Mouse (Mus musculus) MEL (cell line): ENCODE results near the gene Ihh. TPM values are rescaled to one million over a fixed set of nuclear protein-coding genes. Genes with fewer than 3 reads are reported as not detected.

Experiments used
- DNase-seq: peaks from one replicate; pipeline ENCODE4 v3.0.0; 2011; ENCODE audit warnings: low read depth, low spot score
- H3K27ac ChIP-seq: 2 replicates; pipeline ENCODE4 v1.5.1; 2012; ENCODE audit warnings: low read depth, mild to moderate bottlenecking, control low read depth, low read length, moderate library complexity; ENCODE audit not compliant: control insufficient read depth
- H3K27me3 ChIP-seq, 2 experiments: fragments of 150-350 bp in 1 of 2; sonication (generic) in 1 of 2; 2 replicates each; pipeline ENCODE4 v1.6.1; 2012; ENCODE audit warnings: low read length in 2 of 2, mild to moderate bottlenecking in 2 of 2, improper control_type of control experiment in 1 of 2, moderate library complexity in 1 of 2; ENCODE audit not compliant: insufficient read depth in 2 of 2, control insufficient read depth in 1 of 2
- H3K36me3 ChIP-seq, 2 experiments: 2 replicates each; pipeline ENCODE4 v1.6.1; 2012 to 2014; ENCODE audit warnings: low read length in 2 of 2, improper control_type of control experiment in 1 of 2, inconsistent platforms in 1 of 2, mild to moderate bottlenecking in 1 of 2; ENCODE audit not compliant: insufficient read depth in 2 of 2, control insufficient read depth in 1 of 2
- H3K4me1 ChIP-seq, 2 experiments: fragments of 150-350 bp in 1 of 2; sonication (generic) in 1 of 2; 2 replicates each; pipeline ENCODE4 v1.6.1; 2012; ENCODE audit warnings: low read length in 2 of 2, improper control_type of control experiment in 1 of 2, mild to moderate bottlenecking in 1 of 2; ENCODE audit not compliant: insufficient read depth in 2 of 2, control insufficient read depth in 1 of 2
- H3K4me3 ChIP-seq, 2 experiments: fragments of 150-350 bp in 1 of 2; sonication (generic) in 1 of 2; 2 replicates each; pipeline ENCODE4 v1.5.1; 2012; ENCODE audit warnings: low read depth in 2 of 2, low read length in 2 of 2, mild to moderate bottlenecking in 2 of 2, moderate library complexity in 2 of 2, control low read depth in 1 of 2, improper control_type of control experiment in 1 of 2; ENCODE audit not compliant: control insufficient read depth in 1 of 2, insufficient read depth in 1 of 2
- H3K79me2 ChIP-seq: 2 replicates; pipeline ENCODE4 v1.6.1; 2012; ENCODE audit warnings: mild to moderate bottlenecking, low read length, moderate library complexity; ENCODE audit not compliant: control insufficient read depth, poor library complexity, insufficient read depth
- H3K9ac ChIP-seq: 2 replicates; pipeline ENCODE4 v1.6.1; 2012; ENCODE audit warnings: low read depth, mild to moderate bottlenecking, control low read depth, low read length, moderate library complexity; ENCODE audit not compliant: control insufficient read depth, poor library complexity, severe bottlenecking
- H3K9me3 ChIP-seq: fragments of 150-350 bp; sonication (generic); replicated peaks from 2 replicates; pipeline ENCODE4 v1.6.1; 2012; ENCODE audit warnings: mild to moderate bottlenecking, low read length, improper control_type of control experiment, moderate library complexity; ENCODE audit not compliant: insufficient read depth
- CHD2 ChIP-seq: IDR thresholded peaks from 2 replicates; pipeline ENCODE4 v1.6.1; 2011; ENCODE audit warnings: low read length, improper control_type of control experiment
- E2F4 ChIP-seq: IDR thresholded peaks from 2 replicates; pipeline ENCODE4 v1.6.1; 2011; ENCODE audit warnings: low read depth, low read length, improper control_type of control experiment, borderline replicate concordance
- ETS1 ChIP-seq: IDR thresholded peaks from 2 replicates; pipeline ENCODE4 v1.6.1; 2012; ENCODE audit warnings: low read depth, mild to moderate bottlenecking, inconsistent platforms, low read length, improper control_type of control experiment, moderate library complexity
- GABPA ChIP-seq: IDR thresholded peaks from 2 replicates; pipeline ENCODE4 v1.6.1; 2012; ENCODE audit warnings: low read depth, mild to moderate bottlenecking, inconsistent platforms, low read length, improper control_type of control experiment, moderate library complexity
- GATA1 ChIP-seq: IDR thresholded peaks from 2 replicates; pipeline ENCODE4 v1.6.1; 2011; ENCODE audit warnings: low read depth, low read length, improper control_type of control experiment
- HCFC1 ChIP-seq: IDR thresholded peaks from 2 replicates; pipeline ENCODE4 v1.6.1; 2012; ENCODE audit warnings: low read depth, mild to moderate bottlenecking, inconsistent platforms, low read length, improper control_type of control experiment, moderate library complexity
- JUND ChIP-seq: IDR thresholded peaks from 2 replicates; pipeline ENCODE4 v1.6.1; 2011; ENCODE audit warnings: low read depth, mild to moderate bottlenecking, improper control_type of control experiment, low read length
- MAZ ChIP-seq: IDR thresholded peaks from 2 replicates; pipeline ENCODE4 v1.6.1; 2012; ENCODE audit warnings: low read depth, mild to moderate bottlenecking, inconsistent platforms, low read length, improper control_type of control experiment
- MEF2A ChIP-seq: IDR thresholded peaks from 2 replicates; pipeline ENCODE4 v1.6.1; 2014; ENCODE audit warnings: low read depth, mild to moderate bottlenecking, inconsistent platforms, low read length, improper control_type of control experiment; ENCODE audit not compliant: poor library complexity, insufficient replicate concordance, severe bottlenecking; ENCODE audit errors: extremely low read depth
- MYB ChIP-seq: IDR thresholded peaks from 2 replicates; pipeline ENCODE4 v1.6.1; 2011; ENCODE audit warnings: mild to moderate bottlenecking, low read depth, low read length, improper control_type of control experiment
- NELFE ChIP-seq: IDR thresholded peaks from 2 replicates; pipeline ENCODE4 v1.6.1; 2011; ENCODE audit warnings: low read depth, low read length, improper control_type of control experiment
- NRF1 ChIP-seq: IDR thresholded peaks from 2 replicates; pipeline ENCODE4 v1.6.1; 2014; ENCODE audit warnings: low read depth, mild to moderate bottlenecking, inconsistent platforms, low read length, improper control_type of control experiment, moderate library complexity; ENCODE audit not compliant: poor library complexity, insufficient read depth, severe bottlenecking
- POLR2AphosphoS2 ChIP-seq: IDR thresholded peaks from 2 replicates; pipeline ENCODE4 v1.6.1; 2011; ENCODE audit warnings: low read length, improper control_type of control experiment
- POLR2AphosphoS5 ChIP-seq: IDR thresholded peaks from 2 replicates; pipeline ENCODE4 v1.6.1; 2012; ENCODE audit warnings: low read depth, borderline replicate concordance, mild to moderate bottlenecking, inconsistent platforms, low read length, moderate library complexity, mixed read lengths
- RCOR1 ChIP-seq: IDR thresholded peaks from 2 replicates; pipeline ENCODE4 v1.6.1; 2012; ENCODE audit warnings: low read depth, mild to moderate bottlenecking, inconsistent platforms, low read length, improper control_type of control experiment
- TBP ChIP-seq: IDR thresholded peaks from 2 replicates; pipeline ENCODE4 v1.8.0; 2011; ENCODE audit warnings: low read depth, low read length, improper control_type of control experiment
- polyA plus RNA-seq, 2 experiments: library from polyadenylated mRNA; stranded (reverse) in 1 of 2; unstranded in 1 of 2; fragments of >175 nt in 1 of 2; fragments of >200 nt in 1 of 2; gene quantifications; 2 replicates each; pipeline versions ENCODE4 v1.2.1 to v1.2.4; 2012; ENCODE audit warnings: low replicate concordance in 2 of 2, low read depth in 1 of 2; ENCODE audit not compliant: insufficient read length in 2 of 2, insufficient read depth in 1 of 2, missing spikeins in 1 of 2
- total RNA-seq: library from RNA; depleted of rRNA; stranded (reverse); fragments of 300-350 nt; gene quantifications from 2 replicates; pipeline ENCODE4 v1.2.3, GENCODE M21; 2012

Gene Ihh
- total and polyA plus RNA-seq, 3 experiments: 0.04 to 0.07 TPM; not detected in 1

GRCm38 (mm10) chr1:74962853-74963227, 11.4 kb upstream of the Ihh start:
- no peak overlapping the region for H3K27ac ChIP-seq
- DNase-seq: no peak
- TF ChIP-seq JUND (no peak), NELFE (no peak), MYB (no peak), E2F4 (no peak)

GRCm38 (mm10) chr1:74962126-74962852, 10.8 kb upstream of the Ihh start:
- Histone ChIP-seq H3K27ac (no peak overlapping the region), H3K9me3 (no peaks in the 10 kb centered on the region), H3K9ac (no peak overlapping the region)
- DNase-seq: no peak
- TF ChIP-seq RCOR1 (no peak), HCFC1 (no peak), GATA1 (no peak), ETS1 (no peak), CHD2 (no peak), NRF1 (no peak)
- TF ChIP-seq, all 39 proteins: peak for 0
- Histone ChIP-seq H3K4me3 (no peak overlapping the region), H3K4me1 (no peaks in the 10 kb centered on the region), H3K27me3 (peaks cover 0 to 4% of the 10 kb centered on the region in 2 experiments; a peak in 2 of 4 replicates), H3K36me3 (no peaks in the 10 kb centered on the region), H3K79me2 (no peaks in the 10 kb centered on the region)

More at GRCm38 (mm10) chr1:74962853-74963227, 11.4 kb upstream of the Ihh start:
- no peaks in the 10 kb centered on the region for H3K9me3 ChIP-seq
- no peaks in the 10 kb centered on the region for H3K36me3 ChIP-seq
- H3K4me3 ChIP-seq: no peak overlapping the region
- H3K27me3 ChIP-seq: peaks cover 0 to 3% of the 10 kb centered on the region in 2 experiments; a peak in 2 of 4 replicates
- H3K4me1 ChIP-seq: peaks cover 0 to 5% of the 10 kb centered on the region in 2 experiments; a peak in 1 of 4 replicates
- no peak overlapping the region for H3K9ac ChIP-seq
- no peaks in the 10 kb centered on the region for H3K79me2 ChIP-seq

- TF ChIP-seq TBP (no peak), POLR2AphosphoS5 (no peak), POLR2AphosphoS2 (no peak), GABPA (no peak), MEF2A (no peak), MAZ (no peak)
- TF ChIP-seq, all 39 proteins: peak for 0
These were observed 10.2 kb upstream of the Ihh start for GRCm38 (mm10) chr1:74961722-74962121.

More at GRCm38 (mm10) chr1:74961722-74962121, 10.2 kb upstream of the Ihh start:
- no peaks in the 10 kb centered on the region for H3K79me2 ChIP-seq
- H3K9me3 ChIP-seq: no peaks in the 10 kb centered on the region
- no peak overlapping the region for H3K27ac ChIP-seq
- DNase-seq: no peak
- H3K4me3 ChIP-seq: no peak overlapping the region
- H3K4me1 ChIP-seq: no peaks in the 10 kb centered on the region
- no peaks in the 10 kb centered on the region for H3K36me3 ChIP-seq
- peaks cover 0 to 6% of the 10 kb centered on the region in 2 experiments; a peak in 2 of 4 replicates for H3K27me3 ChIP-seq
- H3K9ac ChIP-seq: no peak overlapping the region
